Mouse (Mus musculus) T-helper 1 cell (primary cell): ENCODE data around the gene Rftn1.

Experiments used
- in situ Hi-C: fragments of 300-600 bp; cut with MboI, MseI; formaldehyde crosslinking; loops from one replicate; pipeline ENCODE4 v1.15.1; 2025; ENCODE audit warnings: high pct_unique_total_duplicates

Rftn1 gene

DNA sequence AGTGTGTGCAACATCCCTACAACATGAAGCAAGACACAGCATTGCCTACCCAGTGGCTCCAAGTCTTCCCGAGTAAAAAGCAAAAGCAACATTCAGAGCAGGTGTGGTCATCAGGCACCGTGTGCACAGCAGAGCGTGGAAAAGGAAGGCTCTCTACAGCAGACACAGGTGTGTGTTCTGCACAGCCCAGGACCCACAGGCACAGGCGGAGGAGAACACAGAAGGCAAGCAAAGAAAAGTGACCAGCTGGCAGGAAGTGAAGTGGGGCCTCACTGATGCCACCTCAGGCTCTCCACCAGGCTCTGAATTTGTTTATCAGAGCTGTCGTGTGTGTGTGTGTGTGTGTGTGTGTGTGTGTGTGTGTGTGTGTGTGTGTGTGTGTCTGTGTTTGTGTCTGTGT lies 17.1 kb downstream of the Rftn1 start:
- in situ Hi-C loops, result no loop called here

DNA sequence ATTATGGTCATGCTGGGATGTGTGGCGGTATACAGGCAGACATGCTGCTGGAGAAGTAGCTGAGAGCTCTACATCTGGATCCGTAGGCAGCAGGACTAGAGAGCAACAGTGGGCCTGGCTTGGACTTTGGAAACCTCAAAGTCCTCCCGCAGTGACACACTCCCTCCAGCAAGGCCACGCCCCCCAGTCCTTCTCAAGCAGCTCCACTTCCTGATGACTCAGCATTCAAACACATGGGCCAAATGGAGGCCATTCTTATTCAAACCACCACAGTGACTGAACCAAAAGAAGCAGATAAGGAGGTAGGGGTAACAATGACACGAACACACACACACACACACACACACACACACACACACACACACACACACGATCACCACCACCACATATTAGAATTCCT lies 17.7 kb downstream of the Rftn1 start:
- in situ Hi-C loops, result no loop called here

DNA sequence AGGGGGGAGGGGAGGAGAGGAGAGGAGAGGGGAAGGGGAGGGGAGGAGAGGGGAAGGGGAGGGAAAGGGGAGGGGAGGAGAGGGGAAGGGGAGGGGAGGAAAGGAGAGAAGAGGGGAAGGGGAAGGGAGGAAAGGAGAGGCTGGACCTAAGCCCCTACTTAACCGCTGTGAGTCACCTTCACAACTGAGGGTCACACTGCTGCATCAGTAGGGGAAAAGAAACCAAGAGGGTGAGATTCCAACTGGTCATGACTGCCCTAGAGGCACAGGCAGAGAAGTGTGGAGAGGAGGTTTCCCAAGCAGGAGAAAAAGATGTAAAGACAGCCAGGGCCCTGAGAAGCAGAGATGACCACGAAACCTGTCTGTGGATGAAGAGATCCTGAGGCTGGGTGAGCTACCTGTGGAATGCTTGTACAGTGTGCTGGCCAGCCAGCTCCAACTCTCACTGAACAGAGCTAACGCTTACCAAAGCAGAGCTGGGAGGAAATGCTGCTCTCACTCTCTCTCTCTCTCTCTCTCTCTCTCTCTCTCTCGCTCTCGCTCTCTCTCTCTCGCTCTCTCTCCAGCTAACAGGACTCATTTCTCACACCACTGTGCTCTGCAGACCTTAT lies 19.4 kb downstream of the Rftn1 start:
- in situ Hi-C loops, result no loop called here

DNA sequence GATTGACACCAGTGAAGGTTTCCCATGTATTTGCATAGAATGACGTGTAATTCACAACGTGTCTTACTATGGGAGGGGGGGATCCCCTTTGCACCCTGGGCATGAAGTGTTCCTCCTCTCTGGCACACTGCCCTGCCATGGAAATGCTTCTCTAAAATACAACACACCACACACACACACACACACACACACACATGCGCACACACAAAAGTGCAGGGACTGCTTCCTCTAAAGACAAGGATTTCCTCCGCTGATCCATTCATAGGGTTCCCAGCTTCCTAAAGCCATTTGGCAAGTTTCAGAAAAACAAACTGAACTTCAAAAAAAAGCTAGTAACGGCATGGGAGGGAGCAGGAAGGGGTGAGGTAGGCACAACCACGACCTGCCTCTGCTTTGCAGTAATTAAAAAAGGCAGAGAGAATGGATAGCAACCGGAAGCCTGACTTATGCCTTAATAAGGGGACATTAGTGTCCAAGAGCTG lies 20.5 kb downstream of the Rftn1 start:
- in situ Hi-C loops, result no loop called here

DNA sequence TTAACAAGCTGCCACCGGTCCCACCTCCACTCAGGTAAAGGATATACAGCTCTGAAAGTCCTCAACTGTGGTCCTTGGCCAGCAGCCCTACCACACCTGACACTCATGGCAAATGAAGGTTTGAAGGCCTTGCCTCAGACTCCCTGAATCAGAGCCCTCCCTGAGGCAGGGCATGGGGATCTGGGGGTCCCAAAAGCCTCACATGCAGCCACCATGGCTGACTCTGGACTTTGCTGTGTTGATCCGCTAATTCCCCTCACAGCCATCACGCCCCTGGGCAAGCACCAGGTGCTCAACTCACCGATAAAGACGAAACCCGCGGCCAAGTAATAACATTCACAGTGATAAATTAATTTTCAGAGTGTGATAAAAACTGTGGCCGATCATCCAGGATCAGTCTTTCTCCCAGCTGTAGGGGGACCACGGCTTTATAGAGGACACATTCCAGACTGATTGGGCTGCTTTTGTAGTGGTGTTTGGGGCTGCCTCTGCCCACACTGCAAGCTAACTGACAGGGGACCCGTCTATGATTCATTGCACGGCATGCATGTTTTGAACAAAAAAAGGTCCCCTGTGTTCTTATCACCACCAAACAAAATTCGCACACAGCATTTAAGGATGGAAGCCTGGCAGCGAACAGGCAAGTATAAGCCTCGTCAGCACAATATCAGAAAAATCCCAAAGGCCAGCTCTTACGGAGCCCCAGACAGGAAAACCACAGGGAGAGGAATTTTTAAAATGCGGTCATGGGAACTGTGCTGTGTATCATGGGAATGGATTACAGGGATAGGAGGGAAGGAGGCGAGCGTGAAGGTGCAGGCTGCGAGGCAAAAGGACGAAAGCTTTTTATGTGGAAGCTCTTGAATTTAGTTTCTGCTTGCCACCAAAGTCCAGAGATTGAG lies 29.3 kb downstream of the Rftn1 start:
- in situ Hi-C loops, result no loop called here

DNA sequence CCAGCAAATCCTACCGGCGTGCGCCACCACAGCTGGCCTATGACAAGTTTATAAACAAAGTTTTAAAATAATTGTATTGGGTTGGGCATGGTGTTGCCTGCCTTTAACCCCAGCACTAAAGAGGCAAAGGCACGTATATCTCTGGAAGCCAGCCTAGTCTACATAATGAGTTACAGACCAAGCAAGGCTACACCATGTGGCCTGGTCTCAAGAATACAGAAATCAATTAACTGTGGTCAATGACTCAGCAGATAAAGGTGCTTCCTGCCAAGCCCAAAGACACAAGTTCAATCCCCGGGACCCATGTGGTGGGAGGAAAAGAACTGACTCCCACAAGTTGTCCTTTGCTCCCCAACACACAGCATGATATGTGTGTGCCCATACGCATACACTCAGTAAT lies 30.1 kb downstream of the Rftn1 start:
- in situ Hi-C loops, result no loop called here

DNA sequence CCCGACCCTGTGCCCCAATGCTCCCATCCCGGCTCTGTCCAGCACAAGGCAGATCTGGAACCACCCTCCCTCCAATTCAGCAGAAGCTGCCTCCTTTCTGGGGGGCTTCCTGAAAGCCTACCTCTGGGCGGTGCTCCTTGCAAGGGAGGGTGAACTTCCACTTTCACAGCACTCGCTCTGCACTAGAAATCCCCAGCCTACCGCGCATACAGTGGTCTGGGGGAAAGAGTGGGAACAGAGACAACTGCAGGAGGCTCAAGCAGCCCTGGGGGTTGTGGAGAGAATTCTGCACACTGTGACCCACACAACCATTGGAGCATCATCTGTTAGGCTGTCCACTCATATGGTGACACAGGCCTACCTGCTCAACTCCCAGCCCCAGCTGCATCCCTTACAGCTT lies 30.7 kb downstream of the Rftn1 start:
- in situ Hi-C loops, result loop anchor here (10.0 kb wide), 1 partner anchor 725 kb away; no protein-coding TSS in a partner anchor

DNA sequence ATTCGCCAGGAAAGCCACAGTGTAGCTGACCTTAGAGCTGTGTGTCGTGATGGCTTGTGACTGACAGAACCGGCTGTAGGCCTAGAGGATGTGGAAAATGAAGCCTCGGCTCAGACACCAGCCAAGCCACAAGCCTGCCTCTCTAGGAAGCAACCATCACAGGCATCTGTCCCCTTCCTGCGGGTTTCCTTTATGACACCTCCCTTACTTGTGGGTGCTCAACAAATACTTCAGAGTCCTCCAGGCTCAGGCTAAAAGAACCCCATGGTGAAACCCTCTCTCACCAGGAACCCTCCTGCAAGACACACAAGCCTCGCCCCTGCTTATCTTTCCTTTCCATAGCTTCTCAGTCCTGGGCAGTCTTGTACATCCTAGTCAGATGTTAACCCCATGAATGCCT lies 31.9 kb downstream of the Rftn1 start:
- in situ Hi-C loops, result loop anchor here (10.0 kb wide), 1 partner anchor 724 kb away; no protein-coding TSS in a partner anchor

DNA sequence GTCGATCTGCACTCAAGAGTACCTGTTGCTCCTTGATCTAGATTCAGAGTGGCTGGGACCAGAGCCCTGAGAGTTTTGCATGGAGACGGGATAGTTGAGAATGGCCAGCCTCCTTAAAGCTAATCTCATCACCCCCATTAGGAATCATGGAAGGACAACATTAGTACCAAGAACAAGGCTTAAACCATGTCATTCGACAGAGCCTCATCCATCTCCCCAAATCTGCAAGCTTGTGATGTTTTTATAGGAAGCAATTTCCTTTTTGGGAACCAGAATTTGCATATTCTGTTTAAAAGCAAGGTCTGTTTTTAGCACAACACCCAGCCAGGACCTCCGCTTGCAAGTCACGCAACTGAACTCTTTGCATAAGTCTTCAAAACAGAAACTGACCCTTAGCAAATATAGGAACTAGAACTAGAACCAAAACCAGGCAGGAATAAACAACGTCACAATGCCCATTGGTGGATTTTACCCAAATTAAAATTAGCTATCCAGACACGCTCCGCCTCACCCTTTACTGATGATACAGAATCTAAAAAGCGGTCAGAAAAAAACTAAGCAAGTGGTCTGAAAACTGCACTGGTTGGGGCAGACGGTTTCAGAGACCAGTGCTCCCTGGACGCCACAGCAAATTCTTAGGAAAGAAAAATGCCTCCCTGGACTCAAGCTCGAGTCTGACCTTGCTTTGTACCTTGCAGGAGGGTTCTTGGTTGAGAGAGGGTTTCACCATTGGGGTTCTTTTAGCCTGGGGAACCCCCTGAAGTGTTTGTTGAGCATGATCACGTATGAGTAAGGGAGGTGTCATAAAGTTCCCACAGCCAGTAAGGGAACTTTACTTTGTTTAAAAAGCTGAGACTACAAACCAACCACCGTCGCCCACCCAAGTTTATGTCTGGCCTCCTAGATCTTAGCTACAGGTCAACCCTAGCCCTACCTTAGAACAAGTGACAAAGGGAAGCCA lies 33.0 kb downstream of the Rftn1 start:
- in situ Hi-C loops, result loop anchor here (10.0 kb wide), 1 partner anchor 723 kb away; no protein-coding TSS in a partner anchor

DNA sequence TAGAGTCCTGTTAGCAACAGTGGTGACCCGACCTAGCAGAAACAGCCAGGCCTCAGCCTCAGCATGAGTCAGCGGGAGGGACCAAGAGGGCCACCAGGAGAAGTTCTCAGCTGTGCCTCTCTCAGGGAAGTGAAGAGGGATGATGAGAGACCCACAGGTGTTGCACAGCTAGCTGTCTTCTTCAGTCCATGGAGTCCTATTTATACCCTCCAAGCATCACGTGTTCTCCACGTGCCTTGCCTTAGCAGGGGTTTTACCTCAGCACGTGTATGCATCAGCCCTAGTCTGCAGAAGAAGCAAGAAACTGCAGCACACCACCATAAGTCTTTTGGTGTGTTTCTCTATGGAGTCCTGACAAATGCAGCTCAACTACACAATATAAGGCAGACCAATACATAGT lies 38.4 kb downstream of the Rftn1 start:
- in situ Hi-C loops, result loop anchor here (10.0 kb wide), 1 partner anchor 717 kb away; no protein-coding TSS in a partner anchor

DNA sequence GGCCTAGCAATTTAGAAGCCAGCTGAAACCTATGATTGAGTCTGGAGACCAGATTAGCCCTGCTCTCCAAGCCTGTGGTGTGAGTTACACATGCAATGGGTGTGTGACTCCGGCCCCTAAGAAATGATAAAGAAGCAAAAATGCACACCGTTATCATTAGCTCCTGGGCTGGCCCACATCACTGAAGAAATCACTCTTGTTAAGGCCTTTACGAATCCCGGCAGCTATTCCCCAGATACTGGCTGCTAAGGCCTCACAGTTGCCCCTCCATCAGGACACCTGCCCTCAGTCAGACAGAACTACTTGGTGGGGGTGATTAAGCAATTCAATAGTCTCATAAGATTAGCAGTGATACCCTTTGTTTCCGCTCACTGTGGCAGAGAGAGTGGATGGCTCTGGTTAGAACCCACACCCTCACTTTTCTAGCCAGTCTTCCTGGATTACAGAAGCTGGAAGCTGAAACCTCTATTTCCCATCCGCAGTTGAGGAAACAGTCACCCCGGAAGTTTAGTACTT lies 39.2 kb downstream of the Rftn1 start:
- in situ Hi-C loops, result loop anchor here (10.0 kb wide), 1 partner anchor 716 kb away; no protein-coding TSS in a partner anchor

DNA sequence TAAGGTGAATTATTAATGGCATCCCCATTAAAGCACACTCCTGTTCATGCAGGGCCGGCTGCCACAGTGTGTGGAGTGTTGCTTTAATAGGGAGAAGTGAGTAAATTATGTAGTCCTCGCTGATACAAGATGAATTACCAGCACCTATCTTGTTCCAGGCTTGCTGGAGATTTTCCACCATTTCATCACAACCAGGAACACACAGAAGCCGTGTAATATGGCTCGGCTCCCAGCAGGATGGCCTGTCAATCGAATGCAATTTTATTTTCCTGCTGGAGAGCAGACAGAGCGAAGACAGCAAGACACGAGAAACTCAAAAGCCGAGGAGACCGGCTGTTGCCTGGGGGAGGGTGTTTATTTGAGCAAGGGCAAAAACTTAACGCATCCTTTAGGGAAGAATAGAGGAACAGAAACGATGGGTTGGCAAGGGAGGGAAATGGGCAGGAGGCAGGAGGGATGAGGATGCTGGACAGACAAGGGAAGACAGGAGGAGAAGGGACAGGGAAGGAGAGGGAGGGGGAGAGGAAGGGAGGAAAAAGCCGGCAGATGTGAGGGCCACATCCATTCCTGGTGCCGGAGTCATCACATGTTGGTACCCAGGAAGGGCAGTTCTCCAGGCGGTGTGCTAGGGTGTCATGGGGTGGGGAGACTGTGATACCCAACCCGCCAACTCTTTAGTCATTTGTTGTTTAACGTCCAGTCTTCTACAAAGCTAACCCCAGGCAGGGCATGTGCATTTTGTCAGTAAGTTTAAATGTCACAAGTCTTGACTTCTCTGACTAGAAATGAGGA lies 39.9 kb downstream of the Rftn1 start:
- in situ Hi-C loops, result loop anchor here (10.0 kb wide), 1 partner anchor 716 kb away; no protein-coding TSS in a partner anchor

DNA sequence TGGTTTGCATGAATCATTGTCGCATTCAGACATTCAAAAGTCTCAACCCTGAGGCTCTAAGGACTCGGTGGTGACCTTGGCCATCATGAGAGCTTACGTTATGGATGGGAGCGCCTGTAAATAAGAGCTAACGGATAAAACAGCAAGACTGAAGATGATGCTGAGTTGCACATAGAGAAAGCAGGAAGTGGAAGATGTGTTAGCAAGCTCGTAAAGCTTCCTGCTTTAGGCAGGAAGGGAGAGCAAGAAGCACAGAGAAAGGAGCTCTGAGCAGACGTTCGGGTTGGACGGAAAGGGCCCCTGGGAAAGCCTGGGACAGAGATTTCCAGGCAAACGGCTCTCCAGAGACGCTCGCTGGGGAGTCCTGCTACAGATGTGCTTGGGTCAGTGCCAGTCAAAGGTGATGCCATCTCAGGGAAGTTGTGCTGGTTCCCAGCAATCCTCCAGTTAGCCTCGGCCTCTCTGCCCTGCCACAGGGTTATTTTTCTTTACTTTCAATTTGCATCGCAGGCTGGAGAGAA lies 40.7 kb downstream of the Rftn1 start:
- in situ Hi-C loops, result loop anchor here (10.0 kb wide), 1 partner anchor 715 kb away; no protein-coding TSS in a partner anchor

DNA sequence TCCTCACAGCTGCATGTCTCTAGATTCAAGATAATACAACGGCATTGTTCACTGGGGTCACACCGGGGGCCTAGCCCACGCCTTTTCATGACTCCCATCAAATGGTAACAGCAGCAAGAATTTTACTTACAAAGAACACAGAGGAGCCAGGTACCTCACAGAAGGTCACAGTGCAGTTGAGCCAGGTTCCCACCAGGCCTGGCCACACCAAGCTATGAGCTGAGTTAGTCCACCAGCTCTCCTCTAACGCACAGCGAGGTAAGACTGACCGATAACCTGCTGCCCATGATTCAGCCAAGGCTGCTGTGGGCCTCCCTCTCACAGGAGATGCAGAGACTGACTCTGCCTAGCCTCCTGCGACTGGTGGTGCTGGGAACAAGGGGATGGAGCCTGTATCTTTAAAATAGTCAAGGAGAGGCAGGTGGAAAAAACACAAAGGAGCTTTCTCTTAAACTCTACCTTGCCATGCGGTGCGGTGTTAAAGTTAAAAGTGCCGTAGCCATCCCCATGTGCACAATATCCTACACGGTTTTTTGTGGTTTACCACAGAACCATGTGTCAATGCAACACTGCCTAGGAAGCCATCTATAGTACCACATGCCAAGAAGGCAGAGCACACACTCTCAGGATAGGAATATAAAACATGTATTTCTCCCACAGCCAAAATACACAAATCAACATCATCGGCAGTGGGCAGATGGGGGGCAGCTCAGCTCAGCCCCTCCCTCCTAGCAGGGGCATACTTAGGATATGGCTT lies 42.5 kb downstream of the Rftn1 start:
- in situ Hi-C loops, result no loop called here

DNA sequence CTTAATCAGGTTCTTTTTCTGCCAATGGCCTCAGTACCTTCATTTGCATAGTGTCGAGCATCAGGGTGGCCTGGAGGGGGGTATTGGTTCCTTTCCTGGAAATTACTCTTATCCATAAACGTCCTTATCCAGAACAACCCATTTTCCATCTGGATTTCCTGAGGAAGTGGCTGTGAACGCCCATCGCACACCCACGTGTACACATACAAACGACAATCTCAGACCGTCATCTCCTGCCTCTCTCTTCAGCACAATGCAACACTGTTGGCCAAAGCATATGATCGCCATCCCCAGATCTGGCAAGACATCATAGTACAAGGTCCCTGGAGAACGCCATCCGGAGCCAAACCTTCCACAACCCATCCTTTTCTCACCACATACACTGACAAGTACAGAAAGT lies 47.1 kb downstream of the Rftn1 start:
- in situ Hi-C loops, result no loop called here

DNA sequence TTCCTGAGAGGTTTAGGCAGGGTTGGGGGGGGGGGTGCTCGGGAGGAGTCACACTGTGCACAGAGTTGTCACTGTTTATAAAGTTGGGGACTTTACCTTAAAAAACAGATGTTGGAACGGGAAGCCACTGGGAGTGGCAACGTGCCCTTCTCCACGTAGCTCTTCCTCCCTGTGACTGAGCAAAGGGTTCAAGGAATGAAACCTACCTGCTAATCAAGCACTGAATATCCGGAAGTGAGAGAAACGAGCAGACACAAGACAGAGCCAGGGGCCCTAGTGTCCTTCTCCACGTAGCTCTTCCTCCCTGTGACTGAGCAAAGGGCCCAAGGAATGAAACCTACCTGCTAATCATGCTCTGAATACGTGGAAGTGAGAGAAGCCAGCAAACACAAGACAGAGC lies 47.9 kb downstream of the Rftn1 start:
- in situ Hi-C loops, result no loop called here

DNA sequence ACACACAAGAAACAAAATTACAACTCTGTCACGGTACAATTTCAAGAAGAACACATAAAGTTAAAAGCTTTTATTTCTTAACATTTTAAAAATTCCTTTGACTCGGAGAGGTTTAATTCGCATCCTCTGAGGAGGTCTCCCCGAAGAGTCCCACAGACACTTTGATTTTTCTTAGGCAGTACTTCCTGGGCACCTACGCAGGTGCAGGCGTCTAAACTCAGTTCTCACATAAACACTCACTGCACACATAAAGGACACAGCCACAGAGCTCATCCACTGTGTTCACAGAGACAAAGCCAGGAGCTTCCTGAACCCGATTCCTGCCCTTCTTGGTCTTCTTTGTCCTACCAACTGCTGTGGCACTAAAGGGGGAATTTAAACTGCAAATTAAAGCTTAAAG lies 48.3 kb downstream of the Rftn1 start:
- in situ Hi-C loops, result no loop called here

DNA sequence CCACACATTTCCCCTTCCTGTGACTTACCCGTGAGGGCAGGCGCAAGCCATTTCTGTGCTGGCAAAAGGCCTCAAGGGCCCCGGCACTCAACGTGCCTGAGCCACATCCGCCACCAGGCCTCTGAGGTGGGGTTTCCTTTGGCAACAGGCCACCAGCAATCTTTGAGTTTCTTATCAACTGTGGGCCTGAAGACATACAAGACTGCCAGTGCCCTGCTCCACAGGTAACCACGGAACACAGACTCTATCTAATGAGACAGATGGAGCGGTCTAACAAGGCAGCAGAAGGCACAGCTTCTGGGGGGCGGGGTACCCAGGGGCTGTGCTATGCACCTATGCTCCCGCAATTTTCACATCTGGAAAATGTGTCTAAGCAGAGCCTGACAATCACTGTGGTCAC lies 54.4 kb downstream of the Rftn1 start:
- in situ Hi-C loops, result no loop called here

DNA sequence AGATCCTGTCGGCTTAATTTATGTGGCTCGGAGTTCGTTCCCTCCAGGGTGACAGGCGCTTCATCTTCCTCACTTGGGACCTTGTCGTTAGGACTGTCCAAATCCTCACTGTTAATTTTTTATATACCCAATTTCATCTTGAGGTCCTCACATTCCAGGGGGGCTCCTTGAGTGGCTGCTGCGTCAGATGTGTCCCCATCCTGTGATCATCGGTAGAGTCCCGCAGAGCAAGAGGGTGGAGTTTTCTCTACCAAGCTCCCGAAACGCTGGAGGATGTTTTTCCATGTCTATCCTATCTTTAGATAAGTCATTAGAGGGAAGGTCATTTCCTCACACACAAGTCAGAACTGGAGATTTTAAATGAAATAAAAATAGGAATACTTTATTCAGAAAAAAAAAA lies 55.0 kb downstream of the Rftn1 start:
- in situ Hi-C loops, result no loop called here
